Mouse (Mus musculus): ENCODE data around the gene Serpini1. TPM values are rescaled to one million over a fixed set of nuclear protein-coding genes. Genes with fewer than 3 reads are reported as not detected.
"Not testable (repeated sequence)": the region's sequence is repeated elsewhere in the genome, so short reads cannot be mapped to it uniquely, and the experiment has no call there.

Serpini1 gene
- polyA plus RNA-seq, 1 experiment from 2014 or later: 20.7 TPM

GRCm38 (mm10) chr3:75650416-75651154, 93.2 kb downstream of the Serpini1 start:
- H3K36me3 ChIP-seq; H3K4me1 ChIP-seq (replicated peaks); H3K4me3 ChIP-seq; H3K27me3 ChIP-seq (ENCODE audit: insufficient read depth, poor library complexity, severe bottlenecking); H3K9me3 ChIP-seq; DNase-seq (ENCODE audit: low spot score); H3K27ac ChIP-seq: not testable (repeated sequence)
- 66% methylated on average over 4 of the region's 4 CpGs for WGBS

DNA sequence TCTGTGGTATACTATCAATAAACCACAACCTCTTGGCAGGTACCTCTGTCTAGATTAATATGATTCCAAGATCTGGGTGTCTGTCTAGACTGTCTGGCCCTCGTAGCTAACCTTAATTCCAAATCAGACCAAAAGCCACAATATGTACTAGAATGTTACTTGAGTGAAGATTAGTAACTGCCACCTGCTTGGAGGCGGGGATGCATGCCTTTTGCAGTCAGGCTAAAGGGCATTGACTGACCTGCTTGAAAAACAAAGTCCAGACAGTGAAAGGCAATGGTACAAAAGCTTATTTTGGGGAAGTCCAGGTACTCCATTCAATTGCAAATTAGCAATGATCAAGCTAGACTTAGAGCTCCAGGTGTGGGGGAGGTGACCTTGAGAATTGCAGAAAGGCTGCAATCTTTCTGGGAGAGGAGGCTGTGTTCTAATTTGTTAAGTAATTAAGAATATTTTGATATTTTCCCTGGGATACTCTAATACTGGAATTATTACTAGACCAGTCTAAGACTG, 94.3 kb downstream of the Serpini1 start:
- WGBS: 77% methylated on average over 2 of the region's 2 CpGs
- H3K27ac ChIP-seq: no peak overlapping the region
- no peaks in the 10 kb centered on the region for H3K4me1 ChIP-seq (replicated peaks)
- H3K36me3 ChIP-seq: no peaks in the 10 kb centered on the region
- no peaks in the 10 kb centered on the region for H3K27me3 ChIP-seq (ENCODE audit: insufficient read depth, poor library complexity, severe bottlenecking)
- no peaks in the 10 kb centered on the region for H3K9me3 ChIP-seq
- no peak overlapping the region for H3K4me3 ChIP-seq
- DNase-seq (ENCODE audit: low spot score): no peak

DNA sequence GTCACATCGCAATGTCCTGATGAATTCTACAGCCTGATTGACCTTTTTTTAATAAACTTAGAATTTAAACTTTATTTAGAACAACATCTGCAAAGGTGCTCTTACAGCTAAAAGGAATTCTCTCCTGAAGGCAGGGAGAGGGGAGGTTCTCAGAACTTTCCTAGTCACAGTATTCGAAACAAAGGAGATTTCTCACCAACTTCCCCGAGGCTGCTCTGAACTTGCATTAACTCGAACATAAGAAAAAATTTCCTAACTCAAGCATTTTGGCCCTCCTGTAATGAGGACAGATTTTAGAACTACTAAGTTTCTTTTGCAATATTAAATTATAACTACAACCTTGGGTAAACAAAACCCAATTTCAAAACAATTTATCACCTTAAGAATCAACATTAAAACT, 96.6 kb downstream of the Serpini1 start:
- not testable (repeated sequence) for DNase-seq (ENCODE audit: low spot score); H3K4me3 ChIP-seq; H3K36me3 ChIP-seq; H3K4me1 ChIP-seq (replicated peaks); H3K27ac ChIP-seq; H3K27me3 ChIP-seq (ENCODE audit: insufficient read depth, poor library complexity, severe bottlenecking); H3K9me3 ChIP-seq
- 70% methylated on average over 4 of the region's 4 CpGs for WGBS

GRCm38 (mm10) chr3:75655578-75656344, 98.4 kb downstream of the Serpini1 start:
- WGBS: 74% methylated on average over 6 of the region's 6 CpGs
- no peak for DNase-seq (ENCODE audit: low spot score)
- Histone ChIP-seq H3K9me3 (no peaks in the 10 kb centered on the region), H3K4me3 (no peak overlapping the region), H3K27ac (no peak overlapping the region), H3K36me3 (no peaks in the 10 kb centered on the region), H3K4me1 (replicated peaks) (no peaks in the 10 kb centered on the region), H3K27me3 (ENCODE audit: insufficient read depth, poor library complexity, severe bottlenecking) (no peaks in the 10 kb centered on the region)

DNA sequence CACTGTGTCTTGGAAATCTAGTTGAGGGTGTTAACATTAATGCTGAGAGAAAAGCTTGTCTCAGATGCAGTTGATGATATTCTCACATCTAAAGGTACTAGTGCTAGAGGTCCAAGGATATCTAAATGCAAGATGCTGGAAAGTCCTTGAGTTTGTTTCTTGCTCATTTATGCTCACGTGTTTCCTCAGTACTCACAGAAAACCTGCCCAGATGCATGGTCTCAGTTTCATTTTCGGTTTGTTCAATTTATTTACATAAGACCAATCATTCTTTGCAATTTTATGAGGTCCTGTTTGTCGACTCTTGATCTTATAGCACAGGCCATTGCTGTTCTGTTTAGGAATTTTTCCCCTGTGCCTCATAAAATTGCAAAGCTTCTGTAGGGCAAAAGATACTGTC, 109.6 kb downstream of the Serpini1 start:
- H3K27ac ChIP-seq: no peak overlapping the region
- 82% methylated on average over 3 of the region's 3 CpGs for WGBS
- H3K4me1 ChIP-seq (replicated peaks): no peaks in the 10 kb centered on the region
- H3K36me3 ChIP-seq: no peaks in the 10 kb centered on the region
- no peak for DNase-seq (ENCODE audit: low spot score)
- no peak overlapping the region for H3K4me3 ChIP-seq
- no peaks in the 10 kb centered on the region for H3K27me3 ChIP-seq (ENCODE audit: insufficient read depth, poor library complexity, severe bottlenecking)
- no peaks in the 10 kb centered on the region for H3K9me3 ChIP-seq

DNA sequence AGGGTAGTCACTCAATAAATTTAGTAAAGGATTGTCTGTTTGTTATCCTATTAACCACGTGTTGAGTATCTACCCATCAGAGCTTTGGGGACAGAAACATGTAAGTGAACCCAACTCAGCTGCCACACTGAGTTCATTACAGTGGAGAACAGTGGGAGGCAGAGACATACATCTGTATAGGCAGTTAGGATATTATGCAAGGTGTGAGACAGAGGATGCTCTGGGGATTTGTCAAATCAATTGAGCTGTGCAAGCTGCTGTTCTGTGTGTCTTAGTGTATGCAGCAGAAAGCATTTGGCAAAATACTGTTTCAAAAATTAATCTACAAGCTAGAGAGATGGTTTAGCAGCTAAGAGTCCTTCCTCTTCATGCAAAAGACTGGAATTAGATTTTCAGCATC, 113.1 kb downstream of the Serpini1 start:
- Histone ChIP-seq H3K4me1 (replicated peaks) (no peaks in the 10 kb centered on the region), H3K9me3 (no peaks in the 10 kb centered on the region), H3K27me3 (ENCODE audit: insufficient read depth, poor library complexity, severe bottlenecking) (no peaks in the 10 kb centered on the region), H3K36me3 (no peaks in the 10 kb centered on the region), H3K4me3 (no peak overlapping the region), H3K27ac (no peak overlapping the region)
- 55% methylated on average over 1 of the region's 1 CpGs for WGBS
- DNase-seq (ENCODE audit: low spot score): no peak

DNA sequence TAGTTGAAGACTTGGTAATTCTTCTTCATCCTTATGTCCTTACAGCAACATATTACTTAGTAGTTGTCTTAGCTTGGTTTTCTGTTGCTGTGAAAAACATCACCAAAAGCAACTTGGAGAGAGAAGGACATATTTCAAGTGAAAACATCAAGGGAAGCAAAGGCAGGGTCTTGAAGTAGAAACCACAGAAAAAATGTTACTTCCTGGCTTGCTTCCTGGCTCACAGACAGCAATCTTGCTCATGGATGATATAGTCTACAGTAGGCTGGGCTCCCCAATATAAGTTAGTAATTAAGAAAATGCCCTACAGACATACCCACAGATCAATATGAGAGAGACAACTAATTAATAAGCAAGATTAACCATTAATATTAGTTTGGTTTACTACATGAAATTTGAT, 125.5 kb downstream of the Serpini1 start:
- H3K9me3 ChIP-seq: no peaks in the 10 kb centered on the region
- H3K27me3 ChIP-seq (ENCODE audit: insufficient read depth, poor library complexity, severe bottlenecking): no peaks in the 10 kb centered on the region
- H3K36me3 ChIP-seq: no peaks in the 10 kb centered on the region
- H3K27ac ChIP-seq: no peak overlapping the region
- H3K4me1 ChIP-seq (replicated peaks): no peaks in the 10 kb centered on the region
- no peak overlapping the region for H3K4me3 ChIP-seq
- DNase-seq (ENCODE audit: low spot score): no peak

DNA sequence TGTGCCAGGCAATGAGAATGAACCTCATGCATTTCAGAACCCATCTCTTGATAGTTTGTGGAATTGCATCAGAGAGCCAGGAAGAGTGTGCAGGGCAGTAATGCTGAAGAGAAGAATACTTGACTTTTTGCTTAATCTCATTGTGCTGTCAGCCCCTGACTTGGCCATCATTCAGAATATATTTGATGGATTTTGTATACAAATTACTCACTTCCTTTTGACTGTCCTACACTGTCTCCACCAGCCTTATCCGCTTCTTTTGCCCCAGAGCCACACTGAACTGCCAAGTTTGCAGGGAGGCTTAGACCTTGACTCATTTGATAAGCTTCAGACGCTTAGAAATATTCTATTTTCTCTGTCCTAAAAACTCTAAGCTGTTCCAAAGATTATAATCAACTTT, 129.4 kb downstream of the Serpini1 start:
- H3K36me3 ChIP-seq: no peaks in the 10 kb centered on the region
- DNase-seq (ENCODE audit: low spot score): no peak
- WGBS: 85% methylated on average over 2 of the region's 2 CpGs
- no peaks in the 10 kb centered on the region for H3K4me1 ChIP-seq (replicated peaks)
- no peaks in the 10 kb centered on the region for H3K27me3 ChIP-seq (ENCODE audit: insufficient read depth, poor library complexity, severe bottlenecking)
- no peak overlapping the region for H3K27ac ChIP-seq
- no peaks in the 10 kb centered on the region for H3K9me3 ChIP-seq
- no peak overlapping the region for H3K4me3 ChIP-seq

DNA sequence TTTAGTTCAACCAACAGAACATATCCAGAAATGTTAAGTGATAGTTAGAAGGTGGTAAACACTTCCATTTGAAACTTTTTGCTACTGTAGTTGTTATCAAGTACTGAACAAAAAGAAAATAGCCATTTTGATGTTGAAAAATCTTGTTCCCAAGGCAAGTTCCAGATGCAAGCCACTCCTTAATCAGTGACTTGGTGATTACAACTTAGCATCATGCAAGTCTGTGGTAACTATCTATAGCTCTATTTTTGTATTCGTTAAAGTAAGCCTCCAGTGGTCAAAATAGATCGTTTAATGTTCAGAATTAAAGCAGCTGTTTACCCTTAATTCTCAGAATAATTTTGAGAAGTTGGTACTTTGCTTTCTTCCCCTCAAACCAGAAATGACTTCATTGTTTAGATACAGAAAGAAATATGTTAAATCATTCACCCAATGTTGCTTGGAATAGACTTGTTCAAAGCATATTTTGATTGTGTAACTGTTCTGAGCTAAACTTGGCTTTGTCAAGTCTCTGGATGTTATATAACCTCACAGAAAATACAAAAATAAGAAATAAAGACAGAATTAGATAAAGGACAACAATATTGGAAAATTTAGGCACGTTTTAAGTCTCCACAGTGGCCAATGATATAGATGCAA, 130.0 kb downstream of the Serpini1 start:
- no peaks in the 10 kb centered on the region for H3K27me3 ChIP-seq (ENCODE audit: insufficient read depth, poor library complexity, severe bottlenecking)
- no peak for DNase-seq (ENCODE audit: low spot score)
- H3K4me1 ChIP-seq (replicated peaks): no peaks in the 10 kb centered on the region
- no peaks in the 10 kb centered on the region for H3K9me3 ChIP-seq
- no peak overlapping the region for H3K27ac ChIP-seq
- WGBS: 81% methylated on average over 3 of the region's 3 CpGs
- H3K36me3 ChIP-seq: no peaks in the 10 kb centered on the region
- H3K4me3 ChIP-seq: no peak overlapping the region

GRCm38 (mm10) chr3:75690321-75690720, 133.0 kb downstream of the Serpini1 start:
- DNase-seq (ENCODE audit: low spot score): no peak
- Histone ChIP-seq H3K27me3 (ENCODE audit: insufficient read depth, poor library complexity, severe bottlenecking) (no peaks in the 10 kb centered on the region), H3K27ac (no peak overlapping the region), H3K9me3 (no peaks in the 10 kb centered on the region), H3K4me1 (replicated peaks) (no peaks in the 10 kb centered on the region), H3K4me3 (no peak overlapping the region), H3K36me3 (no peaks in the 10 kb centered on the region)

DNA sequence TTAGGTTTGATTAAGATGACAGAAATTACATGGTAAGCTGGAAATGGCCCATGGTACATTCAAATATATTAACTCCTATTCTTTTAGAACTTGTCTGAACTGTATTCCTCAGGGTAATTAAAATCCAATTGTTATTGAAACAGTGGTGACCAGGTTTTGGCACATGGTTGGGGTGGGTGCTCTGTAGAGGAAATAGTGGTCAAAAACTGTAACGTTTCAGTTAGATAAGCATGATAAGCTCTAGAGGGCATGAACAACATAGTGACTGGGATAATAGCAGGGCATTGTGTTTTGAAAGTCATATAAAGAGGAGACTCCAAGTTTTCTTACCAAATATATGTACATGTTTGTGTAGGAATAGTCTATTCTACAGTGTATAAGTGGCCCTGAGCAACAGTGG, 134.7 kb downstream of the Serpini1 start:
- Histone ChIP-seq H3K4me3 (no peak overlapping the region), H3K9me3 (no peaks in the 10 kb centered on the region), H3K27me3 (ENCODE audit: insufficient read depth, poor library complexity, severe bottlenecking) (no peaks in the 10 kb centered on the region), H3K4me1 (replicated peaks) (no peaks in the 10 kb centered on the region), H3K27ac (no peak overlapping the region), H3K36me3 (no peaks in the 10 kb centered on the region)
- 78% methylated on average over 1 of the region's 1 CpGs for WGBS
- no peak for DNase-seq (ENCODE audit: low spot score)
